Mouse (Mus musculus): ENCODE results near the gene Gna12.

- TF ChIP-seq GATA1 (IDR thresholded peaks at IDR 0.05; ENCODE audit: low read length), result no peak
- TF ChIP-seq TAL1 (IDR thresholded peaks at IDR 0.05; ENCODE audit: low read length), result no peak
These were observed 81.0 kb downstream of the Gna12 start for GRCm38 (mm10) chr5:140749062-140749875.
